Mouse (Mus musculus) lung, postnatal 0 days (tissue): Measurements from ENCODE around the gene Gatad2a. TPM values are rescaled to one million over a fixed set of nuclear protein-coding genes. Genes with fewer than 3 reads are reported as not detected.
A peak's percentile ranks its signal among the peaks of the same experiment; 100 is the strongest.

Experiments
- ATAC-seq: fragments of 200-750 bp; cut with Nextera tagmentation; 2 replicates; pipeline ENCODE4 v1.8.0; 2017; ENCODE audit warnings: moderate library complexity
- DNase-seq: peaks from one replicate; pipeline ENCODE4 v3.0.0-alpha.2; 2016; ENCODE audit warnings: low spot score
- H3K27ac ChIP-seq: fragments of 300-500 bp; sonication (generic); 2 replicates; pipeline ENCODE4 v1.5.1; 2014; ENCODE audit warnings: antibody characterized with exemption, mild to moderate bottlenecking, low read length, mixed read lengths
- H3K27me3 ChIP-seq: fragments of 300-500 bp; sonication (generic); replicated peaks from 2 replicates; pipeline ENCODE4 v1.6.1; 2014; ENCODE audit warnings: low read length, mixed read lengths; ENCODE audit not compliant: insufficient read depth
- H3K36me3 ChIP-seq: fragments of 300-500 bp; sonication (generic); 2 replicates; pipeline ENCODE4 v1.6.1; 2014; ENCODE audit warnings: low read length, mixed read lengths; ENCODE audit not compliant: insufficient read depth
- H3K4me1 ChIP-seq: fragments of 300-500 bp; sonication (generic); 2 replicates; pipeline ENCODE4 v1.6.1; 2014; ENCODE audit warnings: antibody characterized with exemption, low read depth, low read length, mixed read lengths; ENCODE audit not compliant: insufficient read depth
- H3K4me2 ChIP-seq: fragments of 300-500 bp; sonication (generic); replicated peaks from 2 replicates; pipeline ENCODE4 v1.6.1; 2014; ENCODE audit warnings: low read depth, mild to moderate bottlenecking, low read length, moderate library complexity, mixed read lengths
- H3K4me3 ChIP-seq: fragments of 300-500 bp; sonication (generic); 2 replicates; pipeline ENCODE4 v1.5.1; 2014; ENCODE audit warnings: low read depth, low read length
- H3K9ac ChIP-seq: fragments of 300-500 bp; sonication (generic); replicated peaks from 2 replicates; pipeline ENCODE4 v1.6.1; 2014; ENCODE audit warnings: low read depth, mild to moderate bottlenecking
- H3K9me3 ChIP-seq: fragments of 300-500 bp; sonication (generic); 2 replicates; pipeline ENCODE4 v1.6.1; 2016; ENCODE audit warnings: low read length, mixed read lengths
- CTCF ChIP-seq: IDR thresholded peaks from 2 replicates; pipeline ENCODE4 v1.5.1; 2016; ENCODE audit warnings: antibody characterized with exemption, mild to moderate bottlenecking
- EP300 ChIP-seq: IDR thresholded peaks from 2 replicates; pipeline ENCODE4 v1.6.1; 2016; ENCODE audit warnings: antibody characterized with exemption, mild to moderate bottlenecking, control low read depth
- WGBS: fragments of 180-500 bp; shearing (Covaris S2); extraction: QIAGEN DNeasy Blood & Tissue Kit; methylation state at CpG from one replicate; pipeline ENCODE4 v1.1.7; 2014; 5-methylcytosine and 5-hydroxymethylcytosine counted together
- polyA plus RNA-seq: library from polyadenylated mRNA; unstranded; fragments of >200 nt; fragmentation: Nextera tagmentation; extraction: Ambion mirVana; gene quantifications from 2 replicates; pipeline ENCODE4 v1.2.1, GENCODE M21; 2015

Gene Gatad2a
- polyA plus RNA-seq, 1 experiment from 2014 or later = 40.9 TPM

DNA sequence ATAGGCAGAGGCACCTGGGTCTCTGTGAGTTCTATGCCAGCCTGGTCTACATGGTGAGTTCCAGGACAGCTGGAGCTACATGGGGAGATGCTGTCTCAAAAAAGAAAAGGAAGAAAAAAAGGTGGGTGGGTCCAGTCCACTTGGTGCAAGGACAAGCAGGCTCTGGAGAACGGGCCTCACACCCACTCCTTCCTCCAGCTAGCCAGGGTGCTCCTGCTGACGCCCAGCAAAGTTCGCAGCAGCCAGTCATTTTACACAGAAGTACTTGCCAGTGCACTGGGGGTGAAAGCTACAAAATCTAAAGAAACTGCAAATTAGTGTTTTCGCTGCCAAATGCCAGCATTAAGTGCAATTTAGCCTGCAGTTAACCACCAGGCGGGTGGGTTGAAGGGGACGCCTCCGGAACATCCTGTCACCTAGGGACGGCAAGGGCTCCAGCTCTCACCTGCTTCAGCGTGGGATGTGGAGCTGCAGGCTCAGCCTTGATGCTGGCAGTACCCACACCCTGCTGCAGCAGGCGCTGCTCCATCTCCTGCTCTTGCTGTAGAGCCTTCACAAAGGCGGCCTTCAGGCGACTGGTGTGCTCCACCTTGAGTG, 83.6 kb downstream of the Gatad2a start:
- Histone ChIP-seq H3K27me3 (no peaks in the 10 kb centered on the region), H3K4me2 (no peak overlapping the region), H3K36me3 (peaks cover 62% of the 10 kb centered on the region), H3K4me1 (no peaks in the 10 kb centered on the region), H3K4me3 (no peak overlapping the region), H3K9me3 (no peaks in the 10 kb centered on the region), H3K9ac (no peak overlapping the region), H3K27ac (no peak overlapping the region)
- TF ChIP-seq CTCF (no peak), EP300 (no peak)
- DNase-seq (no peak), ATAC-seq (no peak)
- 82% methylated on average over 12 of the region's 12 CpGs for WGBS

DNA sequence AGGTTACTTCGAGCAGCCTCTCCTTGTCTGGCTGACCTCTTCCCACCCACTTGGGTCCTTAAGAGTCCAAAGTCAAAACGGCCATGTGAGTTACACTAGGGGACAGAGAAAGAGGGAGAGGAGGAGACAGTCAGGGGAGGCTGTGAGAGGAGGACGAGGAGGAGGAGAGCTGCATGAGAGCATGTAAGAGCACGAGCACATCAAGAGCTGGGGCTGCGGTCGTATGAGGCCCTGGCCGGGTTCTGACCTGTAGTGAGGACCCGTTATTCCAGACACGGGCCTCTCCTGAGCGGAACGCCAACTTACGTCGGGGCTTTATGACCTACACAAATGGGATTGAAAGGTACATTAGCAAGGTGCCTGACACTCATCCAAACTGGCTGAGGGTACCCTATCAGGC, 84.3 kb downstream of the Gatad2a start:
- no peaks in the 10 kb centered on the region for H3K9me3 ChIP-seq
- no peak for TF ChIP-seq EP300
- no peak for TF ChIP-seq CTCF

DNA sequence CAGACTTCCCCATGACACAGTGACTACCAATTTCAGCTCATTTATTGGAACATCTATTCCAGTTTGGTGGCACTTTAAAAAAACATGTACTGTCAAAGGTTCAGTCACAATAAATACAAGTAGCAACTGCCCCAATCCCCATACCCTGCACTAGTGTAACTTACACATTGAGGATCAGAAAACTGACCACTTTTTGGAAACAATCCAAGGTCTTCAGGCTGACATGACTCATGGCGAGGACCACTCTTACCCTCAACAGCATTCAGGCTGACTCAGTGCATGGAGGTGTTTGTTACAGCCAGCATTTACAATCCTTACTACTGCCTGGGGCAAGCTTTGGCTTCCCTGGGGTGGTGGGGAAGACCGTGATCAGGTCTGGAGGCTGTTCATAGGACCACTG, 89.1 kb downstream of the Gatad2a start:
- Histone ChIP-seq H3K4me3 (no peak overlapping the region), H3K9me3 (no peaks in the 10 kb centered on the region), H3K36me3 (peaks cover 24% of the 10 kb centered on the region; the same call in 1 of the 2 replicates), H3K27me3 (no peaks in the 10 kb centered on the region), H3K27ac (no peak overlapping the region), H3K4me2 (no peak overlapping the region), H3K4me1 (peaks cover 6% of the 10 kb centered on the region), H3K9ac (no peak overlapping the region)
- WGBS = 78% methylated on average over 2 of the region's 2 CpGs
- ATAC-seq = no peak
- TF ChIP-seq CTCF (no peak), EP300 (no peak)
- DNase-seq = no peak

More for the DNA sequence above, 84.3 kb downstream of the Gatad2a start:
- no peak overlapping the region for H3K9ac ChIP-seq
- no peak overlapping the region for H3K4me2 ChIP-seq
- H3K4me1 ChIP-seq = no peaks in the 10 kb centered on the region
- ATAC-seq (no peak), DNase-seq (no peak)
- peaks cover 62% of the 10 kb centered on the region for H3K36me3 ChIP-seq
- no peak overlapping the region for H3K4me3 ChIP-seq
- no peak overlapping the region for H3K27ac ChIP-seq
- no peaks in the 10 kb centered on the region for H3K27me3 ChIP-seq
- 88% methylated on average over 13 of the region's 13 CpGs for WGBS

DNA sequence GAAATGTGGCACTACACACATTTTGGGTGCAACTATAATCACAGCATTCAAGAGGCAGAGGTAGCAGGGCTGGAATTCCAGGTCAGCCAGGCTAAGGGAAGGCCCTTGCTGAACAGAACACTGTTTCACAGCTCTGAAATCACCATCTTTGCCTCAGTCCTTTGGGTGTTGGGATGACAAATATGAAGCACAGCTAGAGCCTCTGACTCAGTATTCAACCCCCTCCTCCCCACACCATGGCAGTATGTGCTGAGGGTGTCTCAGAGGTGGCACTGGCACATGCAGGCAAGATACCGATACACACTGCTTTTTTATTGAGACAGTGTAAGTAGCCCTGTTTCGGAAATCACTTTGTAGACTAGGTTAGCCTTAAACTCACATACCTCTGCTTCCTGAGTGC, 89.9 kb downstream of the Gatad2a start:
- Histone ChIP-seq H3K4me3 (no peak overlapping the region), H3K4me1 (peaks cover 10% of the 10 kb centered on the region), H3K4me2 (no peak overlapping the region), H3K9ac (no peak overlapping the region), H3K27me3 (no peaks in the 10 kb centered on the region), H3K36me3 (peaks cover 24% of the 10 kb centered on the region; the same call in 1 of the 2 replicates), H3K9me3 (no peaks in the 10 kb centered on the region), H3K27ac (no peak overlapping the region)
- ATAC-seq = no peak
- DNase-seq = no peak
- WGBS = 91% methylated on average over 2 of the region's 2 CpGs
- TF ChIP-seq CTCF = no peak
- TF ChIP-seq EP300 = no peak

DNA sequence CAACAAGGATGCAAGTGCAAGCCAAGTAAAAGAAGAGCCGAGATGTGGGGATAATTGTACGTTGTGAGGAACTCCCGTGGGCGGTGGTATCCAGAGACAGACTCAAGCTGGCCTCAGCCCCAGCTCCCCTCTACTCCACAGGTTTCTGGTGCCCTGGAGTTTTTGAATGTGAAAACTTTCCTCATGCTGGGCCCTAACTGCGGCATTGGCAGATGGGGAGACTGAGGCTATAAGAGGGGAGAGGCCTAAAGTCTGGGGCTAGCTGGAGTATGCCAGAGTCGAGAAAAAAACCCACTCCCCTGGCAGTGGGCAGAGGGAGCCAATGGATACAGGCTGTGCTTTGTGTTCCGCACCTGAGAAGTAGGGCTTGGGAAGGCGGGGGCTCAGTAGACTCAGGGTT, 92.1 kb downstream of the Gatad2a start:
- Histone ChIP-seq H3K9me3 (no peaks in the 10 kb centered on the region), H3K36me3 (peaks cover 7% of the 10 kb centered on the region; the same call in 1 of the 2 replicates), H3K27ac (no peak overlapping the region), H3K9ac (no peak overlapping the region), H3K4me2 (no peak overlapping the region), H3K4me1 (peaks cover 16% of the 10 kb centered on the region), H3K4me3 (no peak overlapping the region), H3K27me3 (no peaks in the 10 kb centered on the region)
- TF ChIP-seq EP300 (no peak), CTCF (no peak)
- no peak for DNase-seq
- WGBS = 78% methylated on average over 8 of the region's 8 CpGs
- ATAC-seq = no peak

DNA sequence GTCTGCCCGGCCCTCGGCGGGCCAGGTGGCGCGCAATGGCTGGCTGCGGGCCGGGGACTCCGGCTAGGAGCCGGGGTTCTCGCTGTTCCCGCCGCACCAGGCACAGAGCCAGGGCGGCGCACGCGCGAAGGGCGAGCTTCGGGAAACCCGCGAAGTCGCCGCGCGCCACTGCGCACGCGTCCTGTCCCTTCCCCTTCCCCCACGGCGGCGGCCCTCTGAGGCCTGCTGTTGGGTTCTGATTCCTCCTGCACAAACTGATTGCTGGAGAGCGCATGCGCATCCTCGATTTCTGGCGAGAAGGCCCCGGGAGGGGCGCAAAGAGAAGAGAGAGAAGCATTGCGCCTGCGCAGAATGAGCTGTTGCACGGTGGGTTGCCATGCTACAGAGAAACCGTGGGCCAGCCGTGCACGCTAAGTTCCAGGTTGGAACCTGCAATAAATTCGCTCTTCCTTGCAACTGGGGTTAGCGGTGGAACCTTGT, 93.1 kb downstream of the Gatad2a start:
- DNase-seq (peak; percentile 100), ATAC-seq (peak; percentile 91)
- Histone ChIP-seq H3K36me3 (peaks cover 5% of the 10 kb centered on the region; the same call in 1 of the 2 replicates), H3K4me3 (peak overlapping the region; percentile 74), H3K9me3 (no peaks in the 10 kb centered on the region), H3K9ac (peak overlapping the region; percentile 41), H3K27ac (peak overlapping the region; percentile 71), H3K4me2 (peak overlapping the region; percentile 88), H3K4me1 (peaks cover 16% of the 10 kb centered on the region), H3K27me3 (no peaks in the 10 kb centered on the region)
- 1% methylated on average over 30 of the region's 45 CpGs for WGBS
- peak; percentile 23; the same call in 1 of the 2 replicates for TF ChIP-seq CTCF
- no peak for TF ChIP-seq EP300
